ENCODE assay signal across 16 mouse cellular contexts in genomic region chr14:47799564-47799963, GRCm38 (mm10).
DNase-seq lines count a peak whose midpoint lies in the region; ATAC-seq and TF ChIP-seq lines count a peak whose summit lies in the region.
"Had no signal": no experiment of that assay in that cellular context is flagged by ENCODE, and none has a peak within 500 bp of the region (broad histone marks: within the 10 kb centered on the region; RNA-seq: fewer than 3 reads in every experiment).

No protein-coding gene starts in this region.

- TF ChIP-seq CTCF in kidney, adult 2 months (conservative IDR thresholded peaks at IDR 0.05; ENCODE audit: insufficient read depth, insufficient read length, low read depth, low read length) = no peak

- no peaks in the 10 kb centered on the region for H3K36me3 ChIP-seq in kidney, adult 2 months (ENCODE audit: control insufficient read depth, insufficient read depth, low read length)
- H3K36me3 ChIP-seq in kidney, embryonic 16.5 days (ENCODE audit: insufficient read depth, low read length) = no peaks in the 10 kb centered on the region
- no peaks in the 10 kb centered on the region for H3K36me3 ChIP-seq in midbrain, embryonic 11.5 days (ENCODE audit: control insufficient read depth, insufficient read depth, low read length)
- H3K36me3 ChIP-seq: embryonic facial prominence, embryonic 12.5 days; hindbrain, embryonic 12.5 days; limb, embryonic 13.5 days; midbrain, embryonic 12.5 days; neural tube, embryonic 13.5 days had no signal

- no peak for ATAC-seq in kidney, embryonic 16.5 days (ENCODE audit: low FRiP score, low TSS enrichment)
- ATAC-seq in erythroblast, adult 5-6 weeks (replicated peaks; ENCODE audit: low FRiP score, poor library complexity, severe bottlenecking) = no peak
- ATAC-seq in midbrain, embryonic 11.5 days (ENCODE audit: low FRiP score) = no peak
- ATAC-seq: liver, postnatal 0 days had no signal

- no peak overlapping the region for H3K4me2 ChIP-seq in kidney, embryonic 16.5 days (replicated peaks; ENCODE audit: low read depth, low read length)
- no peak overlapping the region for H3K4me2 ChIP-seq in midbrain, embryonic 11.5 days
- H3K4me2 ChIP-seq: embryonic facial prominence, embryonic 12.5 days; hindbrain, embryonic 12.5 days; limb, embryonic 13.5 days; midbrain, embryonic 12.5 days; neural tube, embryonic 13.5 days had no signal

- H3K9ac ChIP-seq in kidney, embryonic 16.5 days (replicated peaks; ENCODE audit: low read length) = no peak overlapping the region
- H3K9ac ChIP-seq in midbrain, embryonic 11.5 days (ENCODE audit: low read length) = no peak overlapping the region
- H3K9ac ChIP-seq: embryonic facial prominence, embryonic 12.5 days; hindbrain, embryonic 12.5 days; limb, embryonic 13.5 days; liver, postnatal 0 days; midbrain, embryonic 12.5 days; neural tube, embryonic 13.5 days had no signal

- no peak for TF ChIP-seq POLR2A in kidney, adult 2 months (IDR thresholded peaks at IDR 0.05; ENCODE audit: low read depth, low read length)

- 42% methylated on average over 2 of the region's 2 CpGs for WGBS in kidney, adult 2 months
- WGBS in kidney, embryonic 16.5 days = 59% methylated on average over 2 of the region's 2 CpGs
- 86% methylated on average over 2 of the region's 2 CpGs for WGBS in midbrain, embryonic 11.5 days

- no peaks in the 10 kb centered on the region for H3K4me1 ChIP-seq in kidney, adult 2 months (ENCODE audit: control insufficient read depth, insufficient read depth, low read length)
- H3K4me1 ChIP-seq in kidney, embryonic 16.5 days (ENCODE audit: insufficient read depth, low read length) = no peaks in the 10 kb centered on the region
- H3K4me1 ChIP-seq in midbrain, embryonic 11.5 days (ENCODE audit: control insufficient read depth, insufficient read depth, low read length) = no peaks in the 10 kb centered on the region
- H3K4me1 ChIP-seq: embryonic facial prominence, embryonic 12.5 days; hindbrain, embryonic 12.5 days; neural tube, embryonic 13.5 days had no signal

- no peaks in the 10 kb centered on the region for H3K27me3 ChIP-seq in kidney, adult 2 months (replicated peaks; ENCODE audit: control insufficient read depth, insufficient read depth, low read length)
- no peaks in the 10 kb centered on the region for H3K27me3 ChIP-seq in kidney, embryonic 16.5 days (ENCODE audit: insufficient read depth, low read length)
- H3K27me3 ChIP-seq in midbrain, embryonic 11.5 days (ENCODE audit: control insufficient read depth, insufficient read depth, low read length) = no peaks in the 10 kb centered on the region
- H3K27me3 ChIP-seq: embryonic facial prominence, embryonic 12.5 days; hindbrain, embryonic 12.5 days; limb, embryonic 13.5 days; neural tube, embryonic 13.5 days had no signal

- no peaks in the 10 kb centered on the region for H3K9me3 ChIP-seq in kidney, embryonic 16.5 days (ENCODE audit: low read length)
- H3K9me3 ChIP-seq in midbrain, embryonic 11.5 days (ENCODE audit: control insufficient read depth, low read length) = no peaks in the 10 kb centered on the region
- H3K9me3 ChIP-seq: embryonic facial prominence, embryonic 12.5 days; hindbrain, embryonic 12.5 days; midbrain, embryonic 12.5 days; neural tube, embryonic 13.5 days had no signal

- H3K27ac ChIP-seq in kidney, adult 2 months (ENCODE audit: insufficient read depth, low read depth, low read length) = no peak overlapping the region
- H3K27ac ChIP-seq in kidney, embryonic 16.5 days (ENCODE audit: low read length) = no peak overlapping the region
- no peak overlapping the region for H3K27ac ChIP-seq in midbrain, embryonic 11.5 days (ENCODE audit: low read depth, low read length)
- H3K27ac ChIP-seq: embryonic facial prominence, embryonic 12.5 days; hindbrain, embryonic 12.5 days; limb, embryonic 13.5 days; midbrain, embryonic 12.5 days; neural tube, embryonic 13.5 days had no signal

- no peak overlapping the region for H3K4me3 ChIP-seq in kidney, adult 2 months (ENCODE audit: insufficient read depth, low read depth, low read length)
- H3K4me3 ChIP-seq in kidney, embryonic 16.5 days (ENCODE audit: low read length) = no peak overlapping the region
- no peak overlapping the region for H3K4me3 ChIP-seq in midbrain, embryonic 11.5 days (ENCODE audit: low read depth, low read length)
- H3K4me3 ChIP-seq: embryonic facial prominence, embryonic 12.5 days; hindbrain, embryonic 12.5 days; limb, embryonic 13.5 days; midbrain, embryonic 12.5 days; neural tube, embryonic 13.5 days had no signal

- DNase-seq in kidney, adult 2 months = peak; percentile 40
- DNase-seq in urinary bladder, postnatal 14 days (ENCODE audit: low spot score) = peak; percentile 70
- no peak for DNase-seq in urinary bladder, postnatal 25 days (ENCODE audit: low spot score)
- peak; percentile 77 for DNase-seq in lung, postnatal 10 days
- no peak for DNase-seq in ovary, adult 18-20 months (ENCODE audit: low spot score)
- DNase-seq in midbrain, embryonic 11.5 days (ENCODE audit: low spot score, missing footprints) = no peak
- DNase-seq: adrenal gland, postnatal 14 days; cerebellum, adult 8-10 months; liver, postnatal 0 days had no signal

Comparison
In these comparisons a context has a peak if more than half of its experiments do, and no peak if none do; other contexts are left out.
1. DNase-seq: peak in kidney, adult 2 months (single experiment), urinary bladder, postnatal 14 days (single experiment) and lung, postnatal 10 days (single experiment); none in urinary bladder, postnatal 25 days (single experiment), ovary, adult 18-20 months (single experiment) and midbrain, embryonic 11.5 days (single experiment).